Mouse (Mus musculus): ENCODE results near the gene Gjd3. TPM values are rescaled to one million over a fixed set of nuclear protein-coding genes. Genes with fewer than 3 reads are reported as not detected.

Gene Gjd3
- total and polyA plus RNA-seq, 3 experiments = not detected

GRCm38 (mm10) chr11:98941826-98942550 lies 40.8 kb downstream of the Gjd3 start (continued):
- peak; percentile 87 to 91 for TF ChIP-seq USF2 (IDR thresholded peaks at IDR 0.05; ENCODE audit: borderline replicate concordance in 1 of 2, insufficient read depth in 1 of 2, low read depth in 1 of 2, low read length in 2 of 2)
- no peak for TF ChIP-seq E2F4 (IDR thresholded peaks at IDR 0.05; ENCODE audit: borderline replicate concordance, low read depth, low read length)

GRCm38 (mm10) chr11:98941341-98941825 lies 41.4 kb downstream of the Gjd3 start:
- peaks cover 16% of the 10 kb centered on the region for H3K79me2 ChIP-seq (ENCODE audit: control insufficient read depth, insufficient read depth, low read length, poor library complexity)
- no peaks in the 10 kb centered on the region for H3K9me3 ChIP-seq (replicated peaks; ENCODE audit: insufficient read depth, low read length)
- H3K9ac ChIP-seq (ENCODE audit: control insufficient read depth, low read depth, low read length, poor library complexity, severe bottlenecking) = peak overlapping the region; percentile 76
- H3K36me3 ChIP-seq (ENCODE audit: control insufficient read depth in 1 of 2, insufficient read depth in 2 of 2, low read length in 2 of 2) = peaks cover 0 to 7% of the 10 kb centered on the region in 2 experiments; a peak in 2 of 4 replicates
- TF ChIP-seq UBTF (IDR thresholded peaks at IDR 0.05; ENCODE audit: borderline replicate concordance, insufficient read depth, low read depth, low read length) (no peak), ZMIZ1 (IDR thresholded peaks at IDR 0.05; ENCODE audit: low read depth, low read length) (no peak), RCOR1 (IDR thresholded peaks at IDR 0.05; ENCODE audit: low read depth, low read length) (no peak), POLR2A (IDR thresholded peaks at IDR 0.05; ENCODE audit: control insufficient read depth in 1 of 2, insufficient read depth in 1 of 2, low read depth in 1 of 2, low read length in 2 of 2, poor library complexity in 1 of 2) (peak in 1 of 2 experiments; percentile 13; a peak in 1 of 4 replicates), TCF12 (IDR thresholded peaks at IDR 0.05; ENCODE audit: low read depth, low read length) (no peak), MAFK (IDR thresholded peaks at IDR 0.05; ENCODE audit: borderline replicate concordance, low read depth, low read length) (no peak), EP300 (IDR thresholded peaks at IDR 0.05; ENCODE audit: low read depth in 1 of 2, low read length in 2 of 2) (no peak), MEF2A (IDR thresholded peaks at IDR 0.05; ENCODE audit: extremely low read depth, insufficient replicate concordance, low read depth, low read length, poor library complexity, severe bottlenecking) (peak; percentile 92; the same call in 1 of the 2 replicates), CTCF (IDR thresholded peaks at IDR 0.05 in 2 of 3, conservative IDR thresholded peaks at IDR 0.05 in 1 of 3; ENCODE audit: control insufficient read depth in 1 of 3, insufficient read depth in 1 of 3, low read depth in 2 of 3, low read length in 3 of 3, poor library complexity in 1 of 3, severe bottlenecking in 1 of 3) (no peak), ZC3H11A (IDR thresholded peaks at IDR 0.05; ENCODE audit: low read depth, low read length) (no peak)
- peak; percentile 64 for DNase-seq (ENCODE audit: low read depth, low spot score)
- H3K4me1 ChIP-seq (ENCODE audit: control insufficient read depth in 1 of 2, insufficient read depth in 2 of 2, low read length in 2 of 2) = peaks cover 12 to 33% of the 10 kb centered on the region in 2 experiments
- H3K27me3 ChIP-seq (ENCODE audit: control insufficient read depth in 1 of 2, insufficient read depth in 2 of 2, low read length in 2 of 2) = no peaks in the 10 kb centered on the region
- H3K4me3 ChIP-seq (ENCODE audit: control insufficient read depth in 1 of 2, insufficient read depth in 1 of 2, low read depth in 2 of 2, low read length in 2 of 2) = peak overlapping the region; percentile 61 to 62
- peak overlapping the region; percentile 87 for H3K27ac ChIP-seq (ENCODE audit: control insufficient read depth, low read depth, low read length)

- peak overlapping the region in 1 of 2 experiments; percentile 62; a peak in 2 of 4 replicates for H3K4me3 ChIP-seq (ENCODE audit: control insufficient read depth in 1 of 2, insufficient read depth in 1 of 2, low read depth in 2 of 2, low read length in 2 of 2)
- H3K9ac ChIP-seq (ENCODE audit: control insufficient read depth, low read depth, low read length, poor library complexity, severe bottlenecking) = peak overlapping the region; percentile 76
- no peak for TF ChIP-seq NELFE (IDR thresholded peaks at IDR 0.05; ENCODE audit: low read depth, low read length)
- no peak for TF ChIP-seq USF1 (IDR thresholded peaks at IDR 0.05; ENCODE audit: low read depth, low read length)
- TF ChIP-seq TBP (IDR thresholded peaks at IDR 0.05; ENCODE audit: low read depth, low read length) = no peak
- TF ChIP-seq MYB (IDR thresholded peaks at IDR 0.05; ENCODE audit: low read depth, low read length) = no peak
- no peak for TF ChIP-seq ZNF384 (IDR thresholded peaks at IDR 0.05; ENCODE audit: low read depth, low read length)
- no peak for TF ChIP-seq RAD21 (IDR thresholded peaks at IDR 0.05; ENCODE audit: low read depth, low read length)
- no peaks in the 10 kb centered on the region for H3K27me3 ChIP-seq (ENCODE audit: control insufficient read depth in 1 of 2, insufficient read depth in 2 of 2, low read length in 2 of 2)
- peaks cover 0 to 7% of the 10 kb centered on the region in 2 experiments; a peak in 2 of 4 replicates for H3K36me3 ChIP-seq (ENCODE audit: control insufficient read depth in 1 of 2, insufficient read depth in 2 of 2, low read length in 2 of 2)
- H3K4me1 ChIP-seq (ENCODE audit: control insufficient read depth in 1 of 2, insufficient read depth in 2 of 2, low read length in 2 of 2) = peaks cover 12 to 33% of the 10 kb centered on the region in 2 experiments
- H3K9me3 ChIP-seq (replicated peaks; ENCODE audit: insufficient read depth, low read length) = no peaks in the 10 kb centered on the region
- no peak overlapping the region for H3K27ac ChIP-seq (ENCODE audit: control insufficient read depth, low read depth, low read length)
- H3K79me2 ChIP-seq (ENCODE audit: control insufficient read depth, insufficient read depth, low read length, poor library complexity) = peaks cover 16% of the 10 kb centered on the region
- no peak for DNase-seq (ENCODE audit: low read depth, low spot score)
Observed at GRCm38 (mm10) chr11:98940776-98941175, 42.0 kb downstream of the Gjd3 start.

Measured in MEL (cell line).